Mouse (Mus musculus) sigmoid colon, adult 10 weeks (tissue): ENCODE measurements around the gene Trappc13. TPM values are rescaled to one million over a fixed set of nuclear protein-coding genes. Genes with fewer than 3 reads are reported as not detected.

Experiments
- polyA plus RNA-seq: library from polyadenylated mRNA; stranded (reverse); fragments of 350-450 nt; fragmentation: Illumina TruSeq; extraction: RNeasy Lipid Tissue Mini Kit (QIAGEN cat#74804); gene quantifications from one replicate; pipeline ENCODE4 v1.2.3, GENCODE M21; 2014; ENCODE audit warnings: low read depth, low replicate concordance

Gene Trappc13
- 83.7 TPM for polyA plus RNA-seq

GRCm38 (mm10) chr13:104177796-104178649 lies at the start of gene Trappc13:
Gene Trappc13, minus strand, starts transcription at chr13:104178469.

GRCm38 (mm10) chr13:104178650-104179121 lies 417 bp upstream of the Trappc13 start, which contains the start of gene Trim23:
Gene Trim23, plus strand, starts transcription at chr13:104178797.

GRCm38 (mm10) chr13:104109288-104109815 lies 68.9 kb downstream of the Trappc13 start, which contains the start of the genes Nln and Sgtb:
Gene Nln, minus strand, starts transcription at chr13:104109614.
Gene Sgtb, plus strand, starts transcription at chr13:104109741.

Other genes starting within 250 kb of the Trappc13 start
- 88.8 TPM for gene Nln, start 68.9 kb downstream of the Trappc13 start, polyA plus RNA-seq
- gene Sgtb, start 68.7 kb downstream of the Trappc13 start, polyA plus RNA-seq = 7.9 TPM
- gene Trim23, start 328 bp upstream of the Trappc13 start, polyA plus RNA-seq = 55.2 TPM
- gene Cenpk, start 50.1 kb upstream of the Trappc13 start, polyA plus RNA-seq = 49.0 TPM
- gene Ppwd1, start 50.4 kb upstream of the Trappc13 start, polyA plus RNA-seq = 41.0 TPM
- 2.8 TPM for gene Adamts6, start 109.4 kb upstream of the Trappc13 start, polyA plus RNA-seq